Mouse (Mus musculus) cerebellum, adult 9-11 months (tissue): Measurements from ENCODE around the gene Pafah1b1.

Source experiments
- DNase-seq: peaks from one replicate; pipeline ENCODE4 v3.0.0; 2022

Gene Pafah1b1

DNA sequence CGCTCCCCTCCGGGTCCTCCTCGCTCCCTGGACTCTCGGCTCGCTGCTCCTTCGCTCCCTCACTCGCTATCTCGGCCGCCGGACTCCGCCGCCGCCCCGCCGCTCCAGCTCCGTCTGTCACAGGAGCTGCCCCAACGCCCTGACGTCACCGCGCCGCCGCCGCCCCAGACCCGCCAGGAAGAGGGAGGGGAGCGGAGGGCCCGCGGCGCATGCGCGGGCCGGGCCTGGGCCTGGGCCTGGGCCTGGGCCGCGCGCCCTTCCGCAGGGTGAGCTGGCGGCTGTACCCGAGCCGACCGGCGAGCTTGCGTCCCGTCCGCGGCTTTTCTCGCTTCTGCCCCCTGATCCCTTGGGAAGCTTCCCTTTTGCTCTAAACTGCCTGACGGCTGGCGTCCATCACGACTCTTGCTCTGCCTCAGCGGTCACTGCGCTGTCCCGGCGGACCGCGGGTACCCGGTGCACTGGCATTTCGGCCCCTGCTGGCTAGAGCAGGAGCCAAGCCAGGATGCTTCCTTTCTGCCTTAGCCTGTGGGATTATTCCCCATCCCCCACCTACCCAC lies at the start of gene Pafah1b1:
Gene Pafah1b1, minus strand, starts transcription at position 436 of the 557 bp plus-strand sequence.
- peak; percentile 98 for DNase-seq

DNA sequence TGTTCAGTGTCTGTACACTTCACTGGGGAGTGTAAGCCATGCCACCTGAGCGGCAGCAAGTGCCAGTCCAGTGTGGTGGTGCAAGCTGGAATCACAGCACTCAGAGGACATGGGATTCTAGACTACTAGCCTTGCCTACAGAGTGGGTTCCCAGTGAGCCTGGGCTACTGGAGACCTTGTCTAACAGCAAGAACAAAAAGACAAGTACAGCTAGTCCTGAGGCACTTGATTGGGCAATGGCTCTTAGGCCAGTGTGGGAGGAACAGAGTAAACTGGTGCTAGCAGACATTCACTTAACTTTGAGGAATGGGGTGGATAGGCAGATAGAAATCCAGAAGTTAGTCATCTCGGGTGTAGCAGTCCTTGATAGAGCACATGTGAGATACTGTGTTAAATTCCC lies 47.9 kb upstream of the Pafah1b1 start:
- DNase-seq = no peak

DNA sequence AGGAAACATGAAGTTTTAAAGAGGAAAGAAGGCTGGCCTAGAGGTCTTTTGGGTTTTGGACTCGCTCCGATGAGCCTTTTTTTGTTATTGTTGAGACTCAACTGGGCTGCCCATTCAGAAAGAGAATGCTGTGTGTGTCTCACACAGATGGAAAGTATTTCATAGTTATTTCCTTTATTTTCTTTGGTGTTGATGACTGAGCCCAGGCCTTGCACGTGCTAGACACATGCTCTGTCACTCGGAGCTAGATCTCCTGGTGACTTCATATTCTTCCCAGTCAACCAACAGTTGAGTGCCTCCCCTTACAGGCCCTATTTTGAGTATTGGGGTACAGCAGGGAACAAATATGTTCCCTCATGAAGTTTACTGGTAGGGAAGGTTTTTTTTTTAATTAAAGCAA lies 47.2 kb upstream of the Pafah1b1 start:
- DNase-seq = no peak

DNA sequence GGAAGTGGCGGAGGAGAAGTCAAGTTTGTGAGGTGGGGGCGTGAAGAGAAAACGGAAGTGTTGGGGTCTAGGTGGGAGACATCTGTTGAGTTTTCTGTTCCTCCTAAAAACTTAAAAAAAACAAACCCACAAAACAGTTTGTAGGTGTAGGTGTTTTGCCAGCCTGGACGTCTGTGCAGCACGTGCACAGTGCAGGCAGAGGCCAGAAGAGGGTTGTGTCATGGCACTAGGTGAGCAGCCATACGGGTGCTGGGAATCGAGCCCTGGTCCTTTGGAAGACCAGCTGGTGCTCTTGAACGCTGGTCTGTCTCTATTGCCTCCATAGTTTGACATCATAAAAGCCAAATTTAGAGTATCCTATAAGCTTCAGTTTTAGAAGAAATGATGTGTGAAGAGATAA lies 46.8 kb upstream of the Pafah1b1 start:
- DNase-seq = peak; percentile 19

DNA sequence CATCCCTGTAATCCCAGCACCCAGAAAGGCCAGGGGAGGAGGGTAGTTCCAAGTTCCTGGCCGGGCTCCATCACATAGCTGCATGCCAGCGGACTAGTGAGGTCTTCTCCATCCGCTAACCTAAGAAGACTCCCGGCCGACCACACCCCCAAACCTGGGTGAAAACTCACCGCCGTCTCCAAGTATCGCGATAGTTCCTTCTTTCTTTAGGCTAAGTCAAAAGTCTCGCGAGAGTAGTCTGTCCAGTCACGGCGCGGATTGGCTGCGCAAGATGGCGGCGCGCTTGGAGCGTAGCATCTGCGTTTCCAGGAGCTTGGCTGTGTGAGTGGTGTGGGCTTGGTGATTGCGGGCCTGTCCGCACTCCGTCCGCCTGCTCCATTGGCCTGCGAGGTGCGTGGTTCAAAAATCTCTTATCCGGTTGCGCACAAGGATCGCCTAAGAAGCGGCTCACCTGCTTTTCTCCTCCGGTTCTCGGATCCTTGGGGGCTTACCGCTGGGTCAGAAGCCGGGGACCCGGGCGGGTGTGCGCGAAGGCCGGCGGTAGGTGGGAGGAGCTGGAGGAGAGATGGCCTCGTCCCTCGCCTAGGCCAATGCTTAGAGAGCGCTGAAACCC lies 46.2 kb upstream of the Pafah1b1 start, which contains the start of gene Mettl16:
Gene Mettl16, plus strand, starts transcription at position 236 of the 613 bp plus-strand sequence.
- peak; percentile 95 for DNase-seq

DNA sequence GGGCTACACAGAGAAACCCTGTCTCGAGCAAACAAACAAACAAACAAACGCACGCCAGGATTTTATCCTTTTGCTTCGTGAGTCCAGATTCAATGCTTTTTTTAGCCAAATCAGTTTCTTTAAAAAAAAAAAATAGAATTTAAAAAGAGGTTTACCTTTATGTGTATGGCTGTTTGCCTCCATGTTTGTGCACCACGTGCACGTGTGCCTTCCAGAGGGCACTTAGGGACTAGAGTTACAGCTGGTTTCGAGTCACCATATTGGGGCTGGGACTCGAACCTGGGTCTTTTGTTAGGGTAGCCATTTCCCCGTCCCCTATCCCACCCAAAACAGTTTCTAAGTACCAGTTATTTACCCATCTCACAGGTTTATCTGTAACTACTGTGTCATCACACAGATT lies 45.6 kb upstream of the Pafah1b1 start:
- DNase-seq = no peak

DNA sequence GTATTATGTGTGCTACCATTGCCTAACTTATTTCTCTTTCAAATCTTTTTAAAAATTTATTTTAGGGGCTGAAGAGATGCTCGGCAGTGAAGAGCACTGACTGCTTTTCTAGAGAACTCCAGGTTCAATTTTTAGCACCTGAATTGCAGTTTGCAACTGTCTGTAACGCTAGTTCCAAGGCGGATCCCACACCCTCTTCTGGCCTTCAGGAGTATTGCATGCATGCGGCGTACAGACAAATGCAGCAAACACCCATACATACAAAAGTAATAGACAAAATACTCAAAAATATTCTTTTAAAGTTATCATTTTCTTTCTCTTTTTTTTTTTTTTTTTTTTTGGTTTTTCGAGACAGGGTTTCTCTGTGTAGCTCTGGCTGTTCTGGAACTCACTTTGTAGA lies 43.6 kb upstream of the Pafah1b1 start:
- DNase-seq = no peak

DNA sequence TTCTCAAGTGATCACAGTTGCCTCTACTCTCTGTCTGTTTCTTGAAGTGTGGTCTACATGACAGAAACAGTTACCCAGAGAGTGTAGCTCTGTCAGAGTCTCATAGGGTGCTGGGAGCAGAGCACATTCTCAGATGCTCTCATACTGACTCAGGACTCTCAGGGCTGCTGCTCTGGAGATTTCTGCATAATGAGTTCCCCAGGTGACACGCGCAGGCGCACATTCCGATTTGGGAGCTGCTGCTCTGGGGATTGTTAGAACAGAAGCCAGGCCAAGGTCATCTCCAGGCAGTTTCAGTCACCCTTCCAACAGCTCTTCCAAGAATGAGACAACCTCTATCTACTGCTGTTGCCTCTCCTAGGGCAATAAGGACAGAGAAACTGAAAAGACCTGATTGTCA lies 43.0 kb upstream of the Pafah1b1 start:
- no peak for DNase-seq

DNA sequence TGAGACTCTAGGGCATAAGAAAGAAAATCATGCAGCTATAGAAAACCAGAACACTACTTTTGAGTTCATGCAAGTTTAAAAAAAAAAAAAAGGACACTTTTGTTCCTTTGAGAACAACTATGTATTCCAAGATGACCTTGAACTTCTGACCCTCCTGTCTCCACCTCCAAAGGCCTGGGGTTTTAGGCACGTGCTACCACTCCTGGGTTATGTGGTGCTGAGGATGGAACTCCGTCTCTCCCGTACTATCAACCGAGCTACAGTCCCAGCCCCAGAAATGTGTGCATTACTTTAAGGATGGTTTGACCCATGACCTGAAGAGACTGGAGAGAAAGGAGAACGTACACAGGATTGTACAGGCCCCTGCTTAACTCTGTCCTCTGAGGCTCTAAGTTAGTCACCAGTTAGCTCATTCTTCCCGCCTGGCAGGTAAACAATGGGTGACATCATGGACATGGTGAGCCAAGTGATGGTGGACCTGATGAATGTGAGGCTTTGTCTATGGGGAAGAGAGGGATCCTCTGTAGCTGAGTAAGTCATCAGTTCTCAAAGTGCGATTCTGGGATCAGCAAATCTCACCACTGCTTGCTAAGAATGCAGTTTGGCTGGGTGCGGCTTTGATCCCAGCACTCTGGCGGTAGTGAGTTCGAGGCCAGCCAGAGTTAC lies 39.6 kb upstream of the Pafah1b1 start:
- peak; percentile 20 for DNase-seq

DNA sequence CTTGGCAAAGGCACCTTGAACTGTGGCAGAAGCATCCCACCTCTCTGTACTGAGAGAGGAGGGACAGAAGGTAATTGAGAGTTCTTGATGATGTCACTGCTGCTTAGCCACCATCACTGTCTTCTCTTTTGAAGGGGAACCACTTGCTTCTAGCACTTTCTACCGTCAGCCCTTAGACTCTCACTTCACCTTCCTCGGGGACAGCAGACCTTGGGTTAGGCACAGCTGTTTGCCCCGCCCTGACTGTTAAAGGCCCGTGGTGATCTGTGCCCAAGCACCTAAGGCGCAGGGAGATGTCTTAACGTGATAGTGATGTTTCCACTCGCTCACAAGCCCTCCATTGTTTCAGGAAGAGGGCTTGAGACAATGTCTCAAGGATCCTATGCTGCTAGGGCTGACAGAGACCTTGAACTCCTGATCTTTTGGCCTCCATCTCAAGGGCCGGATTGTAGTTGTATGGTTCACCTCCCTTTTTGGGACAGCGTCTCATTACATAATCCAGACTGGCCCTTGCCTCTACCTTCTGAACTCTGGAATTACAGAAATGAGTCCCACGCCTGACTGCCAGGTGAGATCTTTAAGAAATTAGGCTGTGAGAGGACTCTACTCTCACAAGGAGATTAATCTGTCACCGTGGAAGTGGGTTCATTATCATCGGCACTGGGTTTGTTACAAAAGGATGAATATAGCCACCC lies 36.7 kb upstream of the Pafah1b1 start:
- DNase-seq = no peak

DNA sequence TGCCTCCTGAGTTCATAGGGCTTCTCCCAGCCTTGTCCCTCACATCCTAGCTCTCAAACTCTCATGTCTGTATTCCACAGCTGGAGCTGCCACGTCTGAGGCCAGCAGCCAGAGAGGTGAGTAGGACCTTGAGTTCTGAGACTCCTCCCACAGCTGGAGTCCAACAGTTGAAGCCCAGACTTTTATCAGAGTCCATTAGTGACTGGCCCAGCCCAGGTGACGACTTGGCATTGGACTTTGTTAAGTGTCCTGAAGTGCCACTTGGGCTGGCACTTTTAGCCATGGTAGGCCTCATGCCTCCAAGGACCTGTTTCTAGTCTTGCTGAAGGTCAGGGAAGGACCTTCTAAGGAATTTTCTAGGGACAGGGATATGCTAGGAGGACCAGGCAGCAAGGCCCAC lies 32.2 kb upstream of the Pafah1b1 start:
- DNase-seq = no peak

DNA sequence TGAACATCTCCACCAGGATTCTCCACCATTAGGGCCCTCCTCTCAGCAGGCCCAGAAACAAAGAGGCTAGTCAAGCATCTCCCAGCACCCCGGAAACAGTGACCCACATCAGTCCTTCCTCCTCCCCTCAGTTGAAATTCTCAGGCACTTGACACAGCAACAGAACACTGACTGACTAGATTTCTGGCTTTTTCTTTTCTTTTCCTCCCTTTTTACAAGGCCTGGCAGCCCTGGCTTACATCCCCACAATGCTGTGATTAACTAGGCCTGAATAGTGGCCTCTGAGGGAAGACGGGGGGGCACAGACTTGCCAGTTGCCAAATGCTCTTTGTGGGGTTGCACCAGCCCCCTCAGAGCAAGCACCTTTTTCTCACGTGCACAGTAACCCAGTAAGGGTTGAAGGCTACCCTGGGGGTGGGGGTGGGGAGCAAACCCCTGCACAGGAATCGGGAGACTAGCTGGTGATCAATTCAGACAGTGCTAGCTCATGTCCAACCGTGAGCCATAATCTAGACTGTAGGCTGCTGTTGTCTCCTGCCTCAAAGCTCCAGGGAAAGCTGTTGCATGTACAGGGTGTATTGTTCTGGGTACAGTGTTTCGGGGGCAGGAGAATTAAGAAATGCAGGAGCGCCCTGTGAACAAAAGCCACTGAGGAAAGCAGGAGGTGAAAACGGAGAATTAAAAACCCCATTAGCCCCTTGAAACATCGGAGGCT lies 27.0 kb upstream of the Pafah1b1 start:
- DNase-seq = no peak

DNA sequence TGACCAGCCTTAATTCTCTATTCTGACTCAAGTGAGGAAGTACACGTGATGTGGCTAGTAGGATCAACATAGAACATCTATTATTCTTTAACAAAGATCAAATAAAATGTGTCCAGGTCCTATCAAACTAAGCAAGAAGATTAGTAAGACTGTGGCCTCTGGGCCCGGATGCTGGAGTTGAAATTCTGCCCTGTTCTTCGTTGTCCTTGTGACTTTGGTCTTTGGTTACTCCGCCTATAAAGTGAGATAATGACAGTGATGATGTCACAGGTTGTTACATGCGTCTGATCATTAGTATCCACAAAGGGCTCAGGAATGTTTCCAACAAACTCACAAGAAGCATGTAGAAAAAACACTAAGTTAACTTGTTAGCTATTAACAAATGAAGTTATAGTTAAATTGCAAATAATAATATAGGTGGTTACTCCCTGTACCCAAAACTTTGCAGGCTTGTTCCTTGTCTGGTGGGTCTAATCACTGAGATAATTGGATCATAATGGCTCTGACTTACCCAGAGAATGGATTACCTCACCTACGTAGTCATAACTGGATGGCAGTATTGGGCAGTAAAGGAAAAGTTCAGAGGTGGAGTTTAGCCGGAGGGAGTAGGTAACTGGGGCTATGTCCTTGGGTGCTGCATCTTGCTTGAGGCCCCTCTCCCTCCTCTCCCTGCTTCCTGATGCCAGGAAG lies 26.3 kb upstream of the Pafah1b1 start:
- DNase-seq = no peak

DNA sequence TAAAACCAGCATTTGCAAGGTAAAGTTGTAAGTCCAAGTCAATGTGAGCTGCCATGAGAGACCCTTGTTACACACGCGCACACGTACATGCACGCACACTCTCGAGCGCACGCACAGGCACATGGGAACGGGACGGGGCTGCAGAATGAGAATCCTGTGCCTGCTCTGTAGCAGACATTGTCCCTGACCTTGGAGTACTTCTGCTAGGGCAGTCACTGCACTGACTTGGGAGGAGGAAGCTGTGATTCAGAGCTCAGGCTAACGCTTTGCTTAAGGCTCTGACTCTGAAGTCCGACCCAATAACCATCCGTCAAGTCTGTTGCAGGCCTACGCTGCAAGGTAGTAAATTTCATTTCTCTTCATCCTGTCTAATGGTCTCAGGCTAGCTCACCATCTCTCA lies 24.8 kb upstream of the Pafah1b1 start:
- no peak for DNase-seq

DNA sequence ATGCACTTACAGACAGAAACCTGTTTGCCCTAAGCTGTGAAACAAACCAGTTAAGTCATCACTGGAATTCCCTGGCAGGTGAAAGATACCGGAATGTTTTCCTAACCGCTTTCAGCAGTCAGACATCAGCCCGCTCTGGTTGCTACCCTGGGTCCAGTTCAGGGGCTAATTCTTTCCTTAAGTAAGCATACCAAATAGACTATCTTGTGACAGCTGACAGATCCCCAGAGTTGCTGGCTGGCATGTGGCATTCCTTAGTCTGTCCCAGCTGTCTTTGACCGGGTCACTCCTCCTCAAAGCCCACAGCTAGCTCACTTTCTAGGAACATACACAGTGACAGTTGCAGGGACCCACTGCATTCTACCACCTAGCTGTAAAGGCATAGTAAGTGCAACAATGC lies 23.6 kb upstream of the Pafah1b1 start:
- DNase-seq = no peak

DNA sequence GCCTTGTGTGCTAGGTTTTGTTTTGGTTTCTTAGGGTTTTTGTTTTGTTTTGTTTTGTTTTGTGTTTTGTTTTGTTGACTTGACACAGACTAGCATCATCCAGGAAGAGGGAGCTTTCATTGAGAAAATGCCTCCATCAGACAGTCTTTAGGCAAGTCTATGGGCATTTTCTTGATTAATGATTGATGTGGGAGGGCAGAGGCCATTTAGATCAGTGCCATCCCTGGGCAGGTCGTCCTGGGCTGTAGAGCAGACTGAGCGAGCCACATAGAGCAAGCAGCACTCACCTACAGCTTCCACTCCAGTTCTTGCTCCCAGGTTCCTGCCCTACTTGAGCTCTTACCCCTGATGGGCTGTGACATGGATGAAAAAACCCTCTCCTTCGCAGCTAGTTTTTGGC lies 13.4 kb upstream of the Pafah1b1 start:
- DNase-seq = no peak

DNA sequence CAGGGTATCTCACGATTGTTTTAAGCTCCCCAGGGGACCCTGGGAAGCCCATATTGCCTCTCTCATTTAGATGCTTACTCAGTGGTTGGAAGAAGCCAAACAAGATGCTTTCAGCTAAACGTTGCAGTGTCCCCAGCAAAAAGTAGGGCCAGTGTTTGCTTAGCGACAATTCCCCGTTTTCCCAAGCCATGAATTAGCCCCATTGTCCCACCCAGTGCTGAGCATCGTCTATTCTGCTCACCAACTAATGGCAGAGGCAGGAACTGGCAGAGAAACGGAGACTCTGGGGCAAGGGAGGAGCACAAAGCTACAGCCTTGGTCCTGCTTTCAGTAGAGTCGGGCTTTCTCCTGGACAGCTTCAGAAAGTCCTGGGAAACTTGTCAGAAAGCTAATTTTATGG lies 10.4 kb upstream of the Pafah1b1 start:
- peak; percentile 34 for DNase-seq

DNA sequence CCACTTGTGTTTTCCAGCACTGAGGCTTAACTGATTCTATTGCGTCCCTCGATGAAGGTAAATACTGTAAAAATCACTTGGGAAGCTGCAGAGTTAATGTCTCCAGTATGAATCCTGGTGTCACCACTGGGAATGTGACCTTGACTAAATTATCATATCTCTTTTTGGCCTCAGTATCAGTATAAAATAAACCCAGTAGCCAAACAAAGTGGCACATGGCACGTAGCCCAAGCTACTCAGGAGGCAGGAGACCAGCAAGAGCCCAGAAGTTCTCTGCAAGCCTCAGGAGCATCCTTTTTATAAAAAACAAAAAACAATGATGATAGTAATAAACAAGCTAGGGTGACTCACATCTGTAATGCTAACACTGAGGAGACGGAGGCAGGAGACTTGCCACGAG lies 711 bp upstream of the Pafah1b1 start:
- DNase-seq = peak; percentile 54

DNA sequence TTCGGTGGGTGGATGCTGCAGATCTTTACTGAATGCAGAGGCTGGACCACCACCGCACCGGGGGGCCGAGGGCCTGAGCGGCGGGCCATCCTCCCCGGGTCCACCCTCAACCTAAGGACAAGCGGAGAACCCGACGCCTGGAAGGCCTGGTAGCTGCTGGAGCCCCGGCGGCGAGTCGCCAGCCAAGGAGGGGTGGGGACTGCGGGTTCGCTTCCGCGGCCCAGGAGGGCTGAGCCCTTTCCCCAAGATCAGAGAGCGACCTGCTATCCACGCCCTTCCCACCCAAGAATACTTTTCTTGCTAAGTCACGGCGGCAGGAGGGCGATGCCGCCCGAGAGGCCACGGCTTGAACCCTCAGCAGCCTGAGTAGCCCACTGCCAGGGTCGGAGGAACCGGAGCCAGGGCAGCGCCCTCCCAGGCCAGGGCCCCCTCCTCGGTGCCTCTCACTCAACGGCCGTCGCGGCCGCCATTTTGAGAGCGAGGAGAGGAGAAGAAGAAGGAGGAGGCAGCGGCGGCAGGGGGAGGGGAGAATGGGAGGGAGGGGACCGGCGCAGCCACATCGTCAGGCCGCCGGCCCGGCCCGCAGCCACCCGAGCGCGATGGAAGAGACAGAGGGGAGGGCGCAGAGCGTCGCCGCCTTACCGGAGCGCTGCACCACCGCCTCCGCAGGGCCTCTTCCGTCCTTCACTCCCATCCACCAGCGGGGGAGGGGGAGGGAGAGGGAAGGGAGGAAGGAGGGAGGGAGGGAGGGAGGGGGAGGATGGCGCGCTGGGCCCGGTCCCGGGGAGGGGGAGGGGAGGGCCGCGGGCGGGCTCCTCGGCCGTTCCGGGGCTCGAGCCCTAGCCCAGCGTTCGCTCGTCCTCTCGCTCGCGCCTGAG lies 874 bp downstream of the Pafah1b1 start:
- DNase-seq = peak; percentile 86

DNA sequence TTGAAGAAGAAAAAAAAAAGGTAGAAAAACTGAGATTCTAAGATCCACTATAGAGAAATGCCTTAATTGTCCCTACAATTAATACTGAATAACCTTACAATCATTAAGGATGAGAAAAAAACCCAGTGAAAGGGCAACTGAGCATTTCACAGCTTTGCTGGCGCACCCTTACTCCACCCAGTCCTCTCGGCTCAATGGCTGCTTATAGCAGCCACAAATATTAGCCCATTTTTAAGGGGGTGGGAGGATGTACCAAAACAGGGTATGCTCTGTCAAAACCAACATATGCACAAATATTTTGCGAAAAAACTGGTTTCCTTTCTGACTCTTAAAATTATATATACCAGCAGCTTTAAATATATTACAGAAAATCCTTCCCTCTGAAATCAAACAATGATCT lies 2.5 kb downstream of the Pafah1b1 start:
- DNase-seq = no peak

DNA sequence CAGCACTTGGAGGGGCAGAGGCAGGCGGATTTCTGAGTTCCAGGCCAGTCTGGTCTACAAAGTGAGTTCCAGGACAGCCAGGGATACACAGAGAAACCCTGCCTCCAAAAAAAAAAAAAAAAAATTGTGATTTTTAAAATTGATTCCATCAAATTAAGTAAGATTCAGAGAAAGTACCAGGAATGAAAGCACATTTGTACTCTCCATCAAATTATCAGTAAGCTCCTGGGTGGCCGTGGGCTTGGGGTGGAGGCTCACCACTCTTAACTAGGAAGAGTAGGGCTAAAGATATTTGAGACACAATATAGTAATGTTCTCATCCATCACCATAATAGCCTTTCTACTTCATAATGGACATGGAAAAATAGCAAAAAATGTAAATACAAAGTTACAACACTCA lies 3.3 kb downstream of the Pafah1b1 start:
- no peak for DNase-seq

DNA sequence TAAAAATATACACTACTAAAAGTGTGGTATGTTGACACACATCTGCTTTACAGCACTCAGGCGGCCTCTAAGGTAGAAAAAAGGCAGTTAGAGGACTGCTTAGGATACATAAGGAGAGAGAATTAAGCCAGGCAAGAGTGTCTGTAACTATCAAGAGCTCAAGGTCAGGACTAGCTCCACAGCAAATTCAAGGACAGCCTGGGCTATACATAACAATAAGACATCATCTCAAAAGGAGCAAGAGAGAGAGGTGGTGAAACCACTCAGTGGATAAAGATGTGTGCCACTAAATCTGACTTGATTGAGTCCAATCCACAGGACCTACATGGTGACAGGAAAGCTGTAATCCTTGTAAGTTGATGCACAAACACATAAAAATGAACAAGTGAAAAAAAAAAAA lies 3.8 kb downstream of the Pafah1b1 start:
- no peak for DNase-seq
